ENCODE assay signal across 15 mouse cellular contexts in genomic region chr1:156263946-156264345, GRCm38 (mm10). TPM values are rescaled to one million over a fixed set of nuclear protein-coding genes. Genes with fewer than 3 reads are reported as not detected.
"Had no signal": no experiment of that assay in that cellular context is flagged by ENCODE, and none has a peak within 500 bp of the region (broad histone marks: within the 10 kb centered on the region; RNA-seq: fewer than 3 reads in every experiment).

No protein-coding gene starts in this region.

- H3K9me3 ChIP-seq: limb, embryonic 10.5 days; limb, embryonic 13.5 days; liver, embryonic 12.5 days; liver, embryonic 15.5 days; midbrain, embryonic 12.5 days; midbrain, embryonic 15.5 days; neural tube, embryonic 12.5 days; neural tube, embryonic 15.5 days had no signal

- H3K27ac ChIP-seq: kidney, postnatal 0 days; layer of hippocampus, adult 2 months; limb, embryonic 10.5 days; limb, embryonic 13.5 days; liver, embryonic 12.5 days; liver, embryonic 15.5 days; macrophage; midbrain, embryonic 12.5 days; midbrain, embryonic 15.5 days; neural tube, embryonic 12.5 days; neural tube, embryonic 15.5 days; stomach, postnatal 0 days had no signal

- H3K4me1 ChIP-seq: limb, embryonic 10.5 days; liver, embryonic 12.5 days; liver, embryonic 15.5 days; midbrain, embryonic 15.5 days; neural tube, embryonic 12.5 days; neural tube, embryonic 15.5 days had no signal

- H3K36me3 ChIP-seq: limb, embryonic 10.5 days; limb, embryonic 13.5 days; liver, embryonic 12.5 days; liver, embryonic 15.5 days; midbrain, embryonic 12.5 days; midbrain, embryonic 15.5 days; neural tube, embryonic 12.5 days; neural tube, embryonic 15.5 days had no signal

- H3K27me3 ChIP-seq: limb, embryonic 13.5 days; liver, embryonic 12.5 days; liver, embryonic 15.5 days; midbrain, embryonic 12.5 days; midbrain, embryonic 15.5 days; neural tube, embryonic 12.5 days; neural tube, embryonic 15.5 days had no signal

- H3K4me3 ChIP-seq: layer of hippocampus, adult 2 months; limb, embryonic 10.5 days; limb, embryonic 13.5 days; liver, embryonic 12.5 days; liver, embryonic 15.5 days; midbrain, embryonic 12.5 days; midbrain, embryonic 15.5 days; neural tube, embryonic 12.5 days; neural tube, embryonic 15.5 days had no signal

- ATAC-seq: liver, embryonic 12.5 days; midbrain, embryonic 15.5 days had no signal

RNA-seq across cellular contexts. Expression of gene Tdrd5, which starts 39.5 kb away (rescaled TPM):
- total RNA-seq: megakaryocyte, adult 5-6 weeks had no signal
- polyA plus RNA-seq: large intestine, adult 2 months; limb, embryonic 10.5 days; macrophage had no signal

RNA-seq across cellular contexts. Expression of gene Nphs2, which starts 46.6 kb away (rescaled TPM):
- total RNA-seq: layer of hippocampus, adult 2 months; megakaryocyte, adult 5-6 weeks had no signal
- polyA plus RNA-seq: limb, embryonic 10.5 days; limb, embryonic 13.5 days; liver, embryonic 12.5 days; liver, embryonic 15.5 days; macrophage; neural tube, embryonic 12.5 days; stomach, embryonic 14.5 days; stomach, postnatal 0 days had no signal

RNA-seq across cellular contexts. Expression of gene Fam163a, which starts 59.1 kb away (rescaled TPM):
- total RNA-seq: megakaryocyte, adult 5-6 weeks had no signal
- polyA plus RNA-seq: liver, embryonic 15.5 days; macrophage had no signal
